Mouse (Mus musculus) hindbrain, postnatal 0 days (tissue): ENCODE results near the gene Clmn. TPM values are rescaled to one million over a fixed set of nuclear protein-coding genes. Genes with fewer than 3 reads are reported as not detected.
A peak's percentile ranks its signal among the peaks of the same experiment; 100 is the strongest.

ENCODE experiments used
- ATAC-seq: fragments of 200-750 bp; cut with Nextera tagmentation; 2 replicates; pipeline ENCODE4 v1.8.0; 2017; ENCODE audit warnings: mild to moderate bottlenecking, moderate TSS enrichment, moderate library complexity
- DNase-seq: peaks from one replicate; pipeline ENCODE4 v3.0.0-alpha.2; 2015; ENCODE audit warnings: low spot score
- H3K27ac ChIP-seq: fragments of 300-500 bp; sonication (generic); 2 replicates; pipeline ENCODE4 v1.5.1; 2014; ENCODE audit warnings: mild to moderate bottlenecking
- H3K27me3 ChIP-seq: fragments of 300-500 bp; sonication (generic); 2 replicates; pipeline ENCODE4 v1.6.1; 2014; ENCODE audit warnings: low read length, mixed read lengths; ENCODE audit not compliant: insufficient read depth
- H3K36me3 ChIP-seq: fragments of 300-500 bp; sonication (generic); 2 replicates; pipeline ENCODE4 v1.6.1; 2014; ENCODE audit warnings: low read length, mixed read lengths; ENCODE audit not compliant: insufficient read depth
- H3K4me1 ChIP-seq: fragments of 300-500 bp; sonication (generic); 2 replicates; pipeline ENCODE4 v1.6.1; 2014; ENCODE audit warnings: antibody characterized with exemption, low read length, mixed read lengths; ENCODE audit not compliant: insufficient read depth
- H3K4me2 ChIP-seq: fragments of 300-500 bp; sonication (generic); 2 replicates; pipeline ENCODE4 v1.6.1; 2014; ENCODE audit warnings: low read depth, mild to moderate bottlenecking, low read length, moderate library complexity, mixed read lengths
- H3K4me3 ChIP-seq: fragments of 300-500 bp; sonication (generic); 2 replicates; pipeline ENCODE4 v1.5.1; 2014; ENCODE audit warnings: low read length
- H3K9ac ChIP-seq: fragments of 300-500 bp; sonication (generic); replicated peaks from 2 replicates; pipeline ENCODE4 v1.6.1; 2014; ENCODE audit warnings: mild to moderate bottlenecking, low read length, moderate library complexity, mixed read lengths
- H3K9me3 ChIP-seq: fragments of 300-500 bp; sonication (generic); 2 replicates; pipeline ENCODE4 v1.6.1; 2016; ENCODE audit warnings: low read length, mixed read lengths
- CTCF ChIP-seq: IDR thresholded peaks from 2 replicates; pipeline ENCODE4 v1.5.1; 2016; ENCODE audit warnings: antibody characterized with exemption, control low read depth, low read depth
- WGBS: fragments of 180-500 bp; shearing (Covaris S2); extraction: QIAGEN DNeasy Blood & Tissue Kit; methylation state at CpG from one replicate; pipeline ENCODE4 v1.1.7; 2014; 5-methylcytosine and 5-hydroxymethylcytosine counted together
- polyA plus RNA-seq: library from polyadenylated mRNA; unstranded; fragments of >200 nt; fragmentation: Nextera tagmentation; extraction: Ambion mirVana; gene quantifications from 2 replicates; pipeline ENCODE4 v1.2.1, GENCODE M21; 2015
- total RNA-seq: library from RNA; depleted of rRNA; stranded (reverse); fragments of >200 nt; gene quantifications from 2 replicates; pipeline ENCODE4 v1.2.3, GENCODE M21; 2014

The Clmn gene
- total and polyA plus RNA-seq, 2 experiments from 2014 or later: 1.7 to 2.6 TPM

DNA sequence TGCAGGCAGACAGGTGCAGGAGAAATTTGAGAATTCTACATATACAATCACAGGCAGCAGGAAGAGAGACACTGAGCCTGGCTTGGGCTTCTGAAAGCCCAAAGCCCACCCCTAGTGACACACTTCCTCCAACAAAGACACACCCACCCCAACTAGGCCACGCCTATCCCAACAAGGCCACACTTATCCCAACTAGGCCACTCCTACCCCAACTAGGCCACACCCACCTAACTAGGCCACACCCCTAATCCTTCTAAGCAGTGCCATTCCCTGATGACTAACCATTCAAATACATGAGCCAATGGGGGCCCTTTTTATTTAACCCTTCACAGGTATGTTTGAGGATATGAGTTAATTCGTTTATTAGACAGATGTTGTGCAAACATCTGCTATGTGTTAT lies 42.3 kb upstream of the Clmn start:
- H3K4me1 ChIP-seq: 0 out of 2 replicates have a peak, but pooled peaks cover 6% of the 10 kb centered on the region
- ATAC-seq: no peak

DNA sequence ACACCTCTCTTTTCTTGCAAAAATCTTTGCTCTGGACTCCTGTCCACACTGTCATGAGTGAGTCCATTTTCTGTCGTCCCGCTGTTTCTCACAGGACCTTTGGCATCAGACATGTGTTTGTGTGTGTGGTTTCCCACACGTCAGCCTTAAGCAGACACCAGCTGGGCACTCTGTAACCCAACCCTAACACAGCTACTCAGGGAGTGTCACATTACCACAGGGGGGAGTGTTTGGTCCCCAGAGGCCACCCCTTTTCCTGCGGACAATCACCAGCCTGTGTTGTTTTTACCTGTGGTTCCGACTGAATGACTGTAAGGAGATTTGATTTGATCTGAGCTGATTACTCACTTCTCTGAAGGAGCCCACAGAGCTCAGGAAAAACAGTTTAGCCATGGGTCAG lies 39.3 kb upstream of the Clmn start:
- no peak overlapping the region for H3K4me2 ChIP-seq
- WGBS: 37% methylated on average over 5 of the region's 5 CpGs
- no peaks in the 10 kb centered on the region for H3K36me3 ChIP-seq
- ATAC-seq (no peak), DNase-seq (no peak)
- H3K4me3 ChIP-seq: no peak overlapping the region
- peaks cover 9% of the 10 kb centered on the region; the same call in 1 of the 2 replicates for H3K4me1 ChIP-seq
- no peak overlapping the region for H3K9ac ChIP-seq
- H3K27ac ChIP-seq: no peak overlapping the region
- TF ChIP-seq CTCF: no peak
- no peaks in the 10 kb centered on the region for H3K27me3 ChIP-seq
- H3K9me3 ChIP-seq: no peaks in the 10 kb centered on the region

More for the DNA sequence above, 42.3 kb upstream of the Clmn start:
- no peak overlapping the region for H3K9ac ChIP-seq
- no peaks in the 10 kb centered on the region for H3K36me3 ChIP-seq
- no peak for DNase-seq
- H3K9me3 ChIP-seq: no peaks in the 10 kb centered on the region
- no peak overlapping the region for H3K27ac ChIP-seq
- no peak for TF ChIP-seq CTCF
- H3K27me3 ChIP-seq: no peaks in the 10 kb centered on the region
- no peak overlapping the region for H3K4me3 ChIP-seq
- 93% methylated on average over 2 of the region's 2 CpGs for WGBS
- no peak overlapping the region for H3K4me2 ChIP-seq

DNA sequence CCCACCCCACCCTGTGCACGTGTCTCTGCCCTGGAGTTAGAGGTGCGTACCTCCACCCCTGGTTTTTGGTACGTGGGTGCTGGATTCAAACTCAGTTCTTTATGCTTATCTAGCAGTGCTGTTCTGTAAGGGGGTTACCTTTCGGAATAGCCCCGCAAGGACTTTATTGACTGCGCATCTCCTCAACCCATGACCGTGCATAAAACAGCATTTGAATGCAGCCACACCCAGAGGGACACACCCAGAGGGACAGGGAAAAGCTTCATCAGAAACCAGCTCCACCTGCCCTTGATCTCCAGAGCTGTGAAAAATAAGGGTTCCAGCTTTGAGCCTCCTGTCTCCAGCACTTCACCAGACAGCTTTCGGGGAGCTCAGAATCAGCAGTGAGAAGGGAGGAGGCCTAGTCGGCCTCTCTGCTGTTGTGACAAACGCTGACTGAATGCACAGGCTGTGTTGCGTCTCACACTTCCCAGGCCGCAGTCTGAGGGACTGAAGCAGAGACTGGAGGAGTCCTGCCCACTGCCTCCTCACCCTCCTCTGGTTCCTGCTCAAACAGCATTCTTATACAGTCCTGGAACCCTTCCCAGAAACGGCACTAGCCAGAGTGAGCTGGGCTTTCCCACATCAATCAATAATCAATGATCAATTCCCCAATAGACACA lies 37.6 kb upstream of the Clmn start:
- Histone ChIP-seq H3K27ac (no peak overlapping the region), H3K4me2 (no peak overlapping the region), H3K36me3 (no peaks in the 10 kb centered on the region), H3K27me3 (no peaks in the 10 kb centered on the region), H3K9ac (no peak overlapping the region), H3K9me3 (no peaks in the 10 kb centered on the region), H3K4me1 (peaks cover 3% of the 10 kb centered on the region; the same call in 1 of the 2 replicates), H3K4me3 (no peak overlapping the region)
- no peak for TF ChIP-seq CTCF
- ATAC-seq: no peak
- DNase-seq: no peak
- WGBS: 77% methylated on average over 13 of the region's 13 CpGs

DNA sequence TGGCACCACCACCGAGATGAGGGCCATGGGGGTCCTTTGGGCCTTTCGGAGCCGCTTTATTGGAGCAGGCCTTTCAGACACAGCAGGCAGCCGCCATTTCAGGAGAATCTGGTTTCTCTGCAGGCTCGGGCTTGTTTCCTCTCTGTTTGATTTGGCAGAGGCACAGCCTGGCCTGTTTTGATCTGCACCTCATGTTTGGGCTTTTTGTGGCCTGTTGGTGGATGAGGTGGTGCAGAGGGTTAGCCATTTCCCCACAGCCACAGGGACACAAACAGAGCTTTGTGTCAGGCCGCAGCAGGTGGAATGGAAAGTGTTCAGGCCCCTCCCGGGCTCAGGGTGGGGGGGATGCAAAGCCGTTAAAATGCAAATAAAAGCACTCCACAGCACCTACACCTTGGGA lies 36.4 kb upstream of the Clmn start:
- H3K9ac ChIP-seq: no peak overlapping the region
- DNase-seq (peak; percentile 35), ATAC-seq (peak; percentile 30; the same call in 1 of the 2 replicates)
- H3K9me3 ChIP-seq: no peaks in the 10 kb centered on the region
- no peak for TF ChIP-seq CTCF
- no peaks in the 10 kb centered on the region for H3K36me3 ChIP-seq
- H3K27ac ChIP-seq: no peak overlapping the region
- WGBS: 25% methylated on average over 8 of the region's 8 CpGs
- peaks cover 8% of the 10 kb centered on the region; the same call in 1 of the 2 replicates for H3K4me1 ChIP-seq
- H3K27me3 ChIP-seq: no peaks in the 10 kb centered on the region
- H3K4me2 ChIP-seq: no peak overlapping the region
- H3K4me3 ChIP-seq: no peak overlapping the region

DNA sequence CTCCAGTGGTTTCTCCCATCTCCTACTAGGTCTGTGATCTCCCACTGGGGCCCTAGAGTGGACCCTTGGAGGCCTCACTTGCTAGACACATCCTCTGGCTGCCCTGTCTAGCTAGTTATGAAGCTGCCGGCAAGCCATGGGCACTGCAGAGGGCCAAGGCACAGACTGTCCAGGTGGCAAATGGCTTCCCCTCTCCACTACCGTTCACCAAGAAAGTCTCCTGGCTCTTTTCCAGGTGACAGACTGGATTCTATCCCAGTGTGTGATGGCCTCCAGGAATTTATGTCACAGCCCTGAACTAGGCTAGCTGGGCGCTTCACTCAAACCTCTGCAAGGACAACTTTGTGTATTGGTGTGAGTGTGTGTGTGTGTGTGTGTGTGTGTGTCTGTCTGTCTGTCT lies 35.0 kb upstream of the Clmn start:
- peaks cover 8% of the 10 kb centered on the region; the same call in 1 of the 2 replicates for H3K4me1 ChIP-seq
- peak; percentile 70 for DNase-seq
- no peaks in the 10 kb centered on the region for H3K27me3 ChIP-seq
- ATAC-seq: no peak
- H3K4me3 ChIP-seq: no peak overlapping the region
- no peaks in the 10 kb centered on the region for H3K9me3 ChIP-seq
- no peak overlapping the region for H3K4me2 ChIP-seq
- H3K27ac ChIP-seq: 0 out of 2 replicates have a peak overlapping the region, but pooled peaks have one; percentile 11
- no peak overlapping the region for H3K9ac ChIP-seq
- 56% methylated on average over 3 of the region's 3 CpGs for WGBS
- TF ChIP-seq CTCF: no peak
- no peaks in the 10 kb centered on the region for H3K36me3 ChIP-seq

DNA sequence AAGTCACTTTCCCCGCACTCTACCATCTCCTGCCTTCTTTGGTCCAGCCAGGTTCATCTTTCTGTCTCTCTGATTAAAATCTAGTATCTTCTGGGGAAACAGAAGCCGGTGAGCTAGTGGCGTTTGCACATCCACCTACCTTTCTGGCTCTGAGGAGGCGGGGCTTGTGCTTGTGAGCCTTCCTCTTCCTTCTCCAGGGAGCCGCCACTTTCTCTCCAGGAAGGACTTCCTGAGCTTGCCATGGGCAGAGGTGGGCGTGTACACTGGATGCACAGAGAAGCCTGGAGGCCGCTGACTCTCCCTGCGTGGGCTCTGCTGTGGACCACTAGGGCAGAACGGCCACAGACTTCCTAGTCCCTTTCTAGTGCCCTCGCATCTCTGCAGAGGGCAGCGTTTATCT lies 34.3 kb upstream of the Clmn start:
- no peaks in the 10 kb centered on the region for H3K9me3 ChIP-seq
- 65% methylated on average over 11 of the region's 11 CpGs for WGBS
- H3K27me3 ChIP-seq: no peaks in the 10 kb centered on the region
- H3K4me3 ChIP-seq: no peak overlapping the region
- H3K4me1 ChIP-seq: peaks cover 8% of the 10 kb centered on the region; the same call in 1 of the 2 replicates
- 0 out of 2 replicates have a peak overlapping the region, but pooled peaks have one; percentile 11 for H3K27ac ChIP-seq
- no peak for DNase-seq
- no peak overlapping the region for H3K9ac ChIP-seq
- no peaks in the 10 kb centered on the region for H3K36me3 ChIP-seq
- ATAC-seq: no peak
- peak; percentile 19; the same call in 1 of the 2 replicates for TF ChIP-seq CTCF
- no peak overlapping the region for H3K4me2 ChIP-seq

DNA sequence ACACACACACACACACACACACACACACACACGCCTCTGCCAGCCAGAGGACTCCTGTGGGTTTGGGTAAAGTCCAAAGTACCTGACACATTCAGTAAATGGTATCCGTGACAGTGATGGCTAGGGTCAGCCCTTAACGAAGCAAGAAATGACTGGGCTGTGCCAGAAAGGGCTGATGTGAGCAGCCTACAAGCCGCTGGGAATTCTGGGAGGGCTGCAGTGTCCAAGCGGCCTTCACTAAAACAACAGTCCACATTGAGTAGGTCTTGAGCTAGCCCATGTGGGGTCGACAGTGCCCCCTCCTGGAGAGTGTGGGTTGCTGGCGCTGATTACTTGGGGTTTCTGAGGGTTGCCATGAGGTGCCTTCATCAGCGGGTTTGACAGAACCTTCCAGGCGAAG lies 33.8 kb upstream of the Clmn start:
- peak; percentile 34 for TF ChIP-seq CTCF
- Histone ChIP-seq H3K27me3 (no peaks in the 10 kb centered on the region), H3K9me3 (no peaks in the 10 kb centered on the region), H3K9ac (no peak overlapping the region), H3K4me2 (no peak overlapping the region), H3K27ac (no peak overlapping the region), H3K36me3 (no peaks in the 10 kb centered on the region), H3K4me1 (peaks cover 8% of the 10 kb centered on the region; the same call in 1 of the 2 replicates), H3K4me3 (no peak overlapping the region)
- ATAC-seq (no peak), DNase-seq (no peak)
- whole genome bisulfite sequencing: 64% methylated on average over 9 of the region's 9 CpGs
